Mouse (Mus musculus) lung, adult 2 months (tissue): ENCODE results near the gene Pnmt. TPM values are rescaled to one million over a fixed set of nuclear protein-coding genes. Genes with fewer than 3 reads are reported as not detected.
"Not testable (repeated sequence)": the region's sequence is repeated elsewhere in the genome, so short reads cannot be mapped to it uniquely, and the experiment has no call there.

Experiments
- DNase-seq: peaks from one replicate; pipeline ENCODE4 v3.0.0; 2022
- H3K4me1 ChIP-seq: fragments of 200-500 bp; 2 replicates; pipeline ENCODE4 v1.6.1; 2011; ENCODE audit warnings: low read length; ENCODE audit not compliant: control insufficient read depth, insufficient read depth
- H3K4me3 ChIP-seq: fragments of 200-500 bp; replicated peaks from 2 replicates; pipeline ENCODE3; 2011; ENCODE audit warnings: low read depth, mild to moderate bottlenecking, control low read depth, low read length; ENCODE audit errors: extremely low read depth
- CTCF ChIP-seq: fragments of 200-500 bp; IDR thresholded peaks from 2 replicates; pipeline ENCODE4 v1.5.1; 2011; ENCODE audit warnings: mild to moderate bottlenecking, low read length, control low read depth; ENCODE audit not compliant: insufficient read depth
- POLR2A ChIP-seq: fragments of 200-500 bp; IDR thresholded peaks from 2 replicates; pipeline ENCODE4 v1.6.1; 2011; ENCODE audit warnings: low read depth, mild to moderate bottlenecking, control low read depth, low read length, borderline replicate concordance; ENCODE audit errors: extremely low read depth
- WGBS: fragments of 180-500 bp; shearing (Covaris S2); methylation state at CpG from one replicate; pipeline ENCODE4 v1.1.7; 2018; 5-methylcytosine and 5-hydroxymethylcytosine counted together
- polyA plus RNA-seq: library from polyadenylated mRNA; depleted of rRNA; stranded (reverse); fragments of >200 nt; gene quantifications from 2 replicates; pipeline ENCODE4 v1.2.3, GENCODE M21; 2012

The Pnmt gene
- polyA plus RNA-seq, 1 experiment, result 2.0 TPM

DNA sequence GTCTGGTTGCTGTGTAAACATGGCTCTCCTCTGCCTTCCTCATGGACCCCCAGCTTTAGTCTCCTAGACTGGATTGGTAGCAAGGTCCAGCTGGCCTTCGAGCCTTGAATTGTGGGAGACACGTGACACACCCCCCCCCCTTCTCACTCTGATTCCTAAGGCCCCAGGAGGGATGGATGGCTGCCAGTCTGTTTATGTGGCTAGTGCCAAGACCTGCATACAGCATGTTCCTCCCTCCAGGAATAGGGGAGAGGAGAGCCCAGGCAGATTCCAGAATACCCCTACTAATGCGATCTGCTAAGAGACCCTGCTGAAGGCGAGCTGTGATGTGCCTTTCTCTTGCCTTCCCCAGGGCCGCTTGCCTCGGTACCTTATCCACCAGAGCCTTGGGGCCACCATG is 6.1 kb upstream of the Pnmt start:
- no peak for DNase-seq
- no peak for TF ChIP-seq POLR2A
- peaks cover 3% of the 10 kb centered on the region; the same call in 1 of the 2 replicates for H3K4me1 ChIP-seq
- 66% methylated on average over 6 of the region's 6 CpGs for WGBS
- no peak overlapping the region for H3K4me3 ChIP-seq

DNA sequence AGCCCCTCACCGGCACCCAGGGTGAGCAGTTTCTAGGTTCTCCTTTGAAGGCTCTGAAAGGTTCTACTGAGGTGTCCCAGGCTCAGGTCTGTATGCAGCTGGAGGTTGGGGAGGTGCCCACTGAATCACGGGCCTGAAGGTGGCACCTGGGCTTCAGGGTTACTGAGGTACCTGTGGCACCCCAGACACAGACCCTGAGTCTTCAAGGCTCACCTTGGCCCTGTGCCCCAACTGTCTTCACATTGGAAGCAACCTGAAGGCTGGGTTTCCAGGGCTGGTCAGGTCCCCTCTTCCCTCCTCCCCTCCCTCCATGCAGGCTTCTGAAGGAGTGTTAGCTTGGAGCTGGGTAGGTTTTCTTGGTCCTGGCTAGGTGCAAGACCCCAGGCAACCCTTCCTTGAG is 4.6 kb upstream of the Pnmt start:
- DNase-seq, result no peak
- no peak for TF ChIP-seq CTCF
- TF ChIP-seq POLR2A, result no peak
- peaks cover 3% of the 10 kb centered on the region; the same call in 1 of the 2 replicates for H3K4me1 ChIP-seq
- 88% methylated on average over 2 of the region's 2 CpGs for WGBS
- H3K4me3 ChIP-seq, result no peak overlapping the region

DNA sequence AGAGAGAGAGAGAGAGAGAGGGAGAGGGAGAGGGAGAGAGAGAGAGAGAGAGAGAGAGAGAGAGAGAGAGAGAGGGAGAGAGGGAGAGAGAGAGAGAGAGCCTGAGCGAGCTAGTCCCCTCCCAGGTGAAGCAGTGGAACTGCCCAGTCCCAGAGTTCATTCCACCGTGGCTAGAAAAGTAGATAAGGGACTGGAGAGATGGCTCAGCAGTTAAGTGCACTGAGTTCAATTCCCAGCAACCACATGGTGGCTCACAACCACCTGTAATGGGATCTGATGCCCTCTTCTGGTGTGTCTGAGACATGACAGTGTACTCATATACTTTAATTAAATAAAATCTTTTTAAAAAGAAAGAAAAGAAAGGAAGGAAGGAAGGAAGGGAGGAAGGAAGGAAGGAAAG is 3.8 kb upstream of the Pnmt start:
- DNase-seq, H3K4me3 ChIP-seq, H3K4me1 ChIP-seq: not testable (repeated sequence)
- WGBS, result 45% methylated on average over 2 of the region's 2 CpGs

DNA sequence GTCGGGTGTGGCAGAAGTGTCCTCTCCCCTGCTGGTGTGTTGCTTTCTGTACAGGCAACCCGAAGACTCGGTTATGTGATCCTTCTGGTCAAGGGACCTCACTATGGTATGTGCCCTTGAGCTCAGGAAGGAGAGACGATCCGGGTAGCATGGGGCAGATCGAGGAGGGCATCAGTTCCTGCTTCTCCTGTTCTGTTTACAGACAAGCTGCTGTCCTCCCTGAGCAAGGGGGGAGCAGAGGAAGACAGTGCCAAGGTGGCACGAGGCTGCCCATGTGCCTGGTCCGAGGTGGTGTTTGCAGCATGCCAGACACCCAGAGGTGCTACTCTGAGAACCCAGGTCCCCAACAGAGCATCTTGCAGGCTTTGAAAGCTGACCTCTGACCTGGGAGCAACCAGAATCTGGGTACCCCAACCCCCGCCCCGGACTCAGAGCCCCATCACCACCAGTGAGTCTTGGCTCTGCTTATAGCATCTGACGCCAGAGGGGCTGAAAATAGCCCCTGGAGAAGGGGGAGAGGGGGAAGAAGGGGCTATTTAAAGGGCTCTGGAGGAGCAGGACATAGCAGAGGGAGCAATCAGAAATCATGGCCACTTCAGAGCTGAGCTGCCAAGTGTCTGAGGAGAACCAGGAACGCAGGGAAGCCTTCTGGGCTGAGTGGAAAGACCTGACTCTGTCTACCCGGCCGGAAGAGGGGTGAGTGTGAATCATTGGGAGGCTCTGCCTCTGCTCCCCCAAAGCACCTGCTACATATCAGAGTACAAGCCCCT is 2.8 kb upstream of the Pnmt start, which contains the start of gene Tcap:
TSS of gene Tcap (plus strand) at position 551 of the 770 bp plus-strand sequence.
- DNase-seq, result no peak
- TF ChIP-seq CTCF, result no peak
- TF ChIP-seq POLR2A, result 0 out of 2 replicates have a peak, but pooled peaks have one; percentile 24
- Histone ChIP-seq H3K4me1 (peaks cover 3% of the 10 kb centered on the region; the same call in 1 of the 2 replicates), H3K4me3 (no peak within 1 kb of the TSS)
- 57% methylated on average over 14 of the region's 14 CpGs for WGBS

DNA sequence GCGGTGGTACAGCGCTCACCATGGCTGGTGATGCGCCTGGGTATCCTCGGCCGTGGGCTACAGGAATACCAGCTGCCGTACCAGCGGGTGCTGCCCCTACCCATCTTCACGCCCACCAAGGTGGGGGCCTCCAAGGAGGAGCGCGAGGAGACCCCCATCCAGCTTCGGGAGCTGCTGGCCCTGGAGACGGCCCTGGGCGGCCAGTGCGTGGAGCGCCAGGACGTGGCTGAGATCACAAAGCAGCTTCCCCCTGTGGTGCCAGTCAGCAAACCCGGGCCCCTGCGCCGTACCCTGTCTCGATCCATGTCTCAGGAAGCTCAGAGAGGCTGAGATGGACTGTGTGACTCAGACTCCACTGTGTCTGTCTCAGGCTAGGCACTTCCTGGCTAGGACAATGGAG is 2.0 kb upstream of the Pnmt start:
- Histone ChIP-seq H3K4me1 (peaks cover 3% of the 10 kb centered on the region; the same call in 1 of the 2 replicates), H3K4me3 (no peak overlapping the region)
- WGBS, result 81% methylated on average over 20 of the region's 20 CpGs
- TF ChIP-seq CTCF, result no peak
- TF ChIP-seq POLR2A, result no peak
- DNase-seq, result no peak

DNA sequence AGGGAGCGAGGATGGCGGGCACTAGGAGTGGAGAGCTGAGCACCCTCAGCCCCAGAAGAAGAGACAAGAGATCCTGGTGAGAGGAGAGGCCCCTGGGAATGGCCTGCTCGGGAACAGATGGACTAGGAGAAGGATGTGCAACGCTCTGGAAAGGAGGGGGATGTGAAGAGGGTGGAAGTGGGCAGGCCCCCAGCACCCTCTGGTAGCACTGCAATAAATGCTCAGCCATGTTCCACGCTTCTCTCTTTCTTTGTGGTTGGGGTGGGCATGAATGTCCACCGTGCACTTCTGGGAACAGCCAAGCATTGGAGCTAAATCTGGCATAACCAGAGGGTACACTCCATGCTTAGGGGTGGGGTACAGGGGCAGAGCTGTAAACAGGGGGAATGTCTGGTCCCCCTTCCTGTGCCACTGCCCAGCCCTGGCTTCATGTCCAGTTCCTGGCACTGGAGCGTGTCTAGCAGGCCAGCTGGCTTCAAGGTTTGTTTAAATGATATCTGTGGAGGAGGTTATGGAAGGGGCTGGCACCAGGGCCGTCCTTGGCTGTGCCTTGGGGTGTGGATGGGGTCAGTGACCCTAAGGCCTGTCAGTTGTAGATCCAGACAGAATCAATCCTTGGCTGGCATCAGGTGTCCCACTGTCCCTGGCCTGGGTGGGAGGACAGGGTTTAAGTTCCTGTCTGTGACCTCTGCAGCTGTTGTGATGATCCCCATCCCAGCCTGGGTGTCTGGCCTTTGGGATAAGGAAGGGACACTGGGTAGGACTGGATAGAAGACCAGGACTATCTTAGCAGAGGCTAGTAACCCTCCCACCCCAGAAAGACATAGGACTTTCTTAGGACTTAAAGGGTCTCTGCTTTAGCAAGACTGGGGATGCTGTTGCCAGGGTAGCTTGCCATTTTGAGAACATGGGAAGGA is 1.3 kb upstream of the Pnmt start:
- Histone ChIP-seq H3K4me3 (no peak overlapping the region), H3K4me1 (peaks cover 3% of the 10 kb centered on the region; the same call in 1 of the 2 replicates)
- TF ChIP-seq POLR2A (no peak), CTCF (no peak)
- whole genome bisulfite sequencing, result 59% methylated on average over 8 of the region's 8 CpGs
- DNase-seq, result no peak

DNA sequence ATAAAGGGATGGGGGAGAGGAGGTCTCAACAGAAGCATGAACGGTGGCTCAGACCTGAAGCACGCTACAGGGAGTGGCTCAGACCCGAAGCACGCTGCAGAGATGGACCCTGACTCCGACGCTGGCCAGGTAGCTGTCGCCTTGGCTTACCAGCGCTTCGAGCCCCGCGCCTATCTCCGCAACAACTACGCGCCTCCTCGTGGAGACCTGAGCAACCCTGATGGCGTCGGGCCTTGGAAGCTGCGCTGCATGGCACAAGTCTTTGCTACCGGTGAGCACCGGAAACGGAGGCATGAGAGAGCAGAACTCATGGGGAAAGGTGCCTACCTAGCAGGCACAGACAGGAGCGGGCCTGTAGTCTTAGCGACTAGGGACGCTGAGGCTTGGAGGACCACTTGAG is 346 bp downstream of the Pnmt start:
- peaks cover 3% of the 10 kb centered on the region; the same call in 1 of the 2 replicates for H3K4me1 ChIP-seq
- TF ChIP-seq CTCF, result no peak
- TF ChIP-seq POLR2A, result no peak
- no peak for DNase-seq
- no peak overlapping the region for H3K4me3 ChIP-seq
- 15% methylated on average over 24 of the region's 24 CpGs for WGBS

DNA sequence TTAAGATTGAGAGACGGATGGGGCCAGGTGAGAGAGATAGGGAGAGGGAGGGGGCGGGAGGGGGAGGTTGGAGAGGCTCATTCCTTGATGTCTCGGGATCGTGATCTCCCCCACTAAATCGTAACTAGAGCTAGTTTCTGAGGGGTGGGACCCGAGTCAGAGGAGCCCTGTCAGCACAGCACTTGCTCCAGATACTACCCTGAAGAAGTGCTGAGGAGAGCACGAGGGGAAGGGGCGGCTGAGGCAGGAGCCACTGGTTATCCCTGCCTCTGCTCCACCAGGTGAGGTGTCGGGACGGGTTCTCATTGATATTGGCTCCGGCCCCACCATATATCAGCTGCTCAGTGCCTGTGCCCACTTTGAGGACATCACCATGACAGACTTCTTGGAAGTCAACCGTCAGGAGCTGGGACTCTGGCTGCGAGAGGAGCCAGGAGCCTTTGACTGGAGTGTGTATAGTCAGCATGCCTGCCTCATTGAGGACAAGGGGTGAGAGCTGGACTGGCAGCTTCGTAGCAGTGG is 867 bp downstream of the Pnmt start:
- 51% methylated on average over 14 of the region's 14 CpGs for WGBS
- Histone ChIP-seq H3K4me3 (no peak overlapping the region), H3K4me1 (peaks cover 3% of the 10 kb centered on the region; the same call in 1 of the 2 replicates)
- DNase-seq, result no peak
- no peak for TF ChIP-seq POLR2A
- TF ChIP-seq CTCF, result no peak

DNA sequence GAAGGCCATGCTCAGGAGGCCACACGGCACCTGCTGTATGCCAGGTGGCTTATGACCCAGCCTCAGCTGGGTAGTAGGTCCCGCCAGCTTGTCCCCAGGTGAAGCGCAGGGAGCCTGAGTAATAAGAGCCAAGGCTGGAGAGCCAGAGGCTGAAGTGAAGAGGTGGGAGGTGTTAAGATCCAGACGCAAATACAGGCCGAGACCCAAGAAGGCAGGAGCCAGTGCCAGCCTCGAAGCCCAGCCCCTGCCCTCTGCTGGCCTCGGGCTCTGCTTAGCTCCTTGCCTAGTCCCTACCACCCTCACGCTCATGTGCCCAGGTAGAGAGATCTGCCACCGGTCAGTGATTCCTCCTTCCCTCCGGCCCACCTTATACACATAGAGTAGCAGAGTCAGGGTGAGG is 2.0 kb downstream of the Pnmt start:
- TF ChIP-seq CTCF (0 out of 2 replicates have a peak, but pooled peaks have one; percentile 13), POLR2A (peak; percentile 3; the same call in 1 of the 2 replicates)
- 57% methylated on average over 10 of the region's 10 CpGs for WGBS
- no peak overlapping the region for H3K4me3 ChIP-seq
- peaks cover 5% of the 10 kb centered on the region; the same call in 1 of the 2 replicates for H3K4me1 ChIP-seq
- DNase-seq, result no peak
